Mouse (Mus musculus) spleen, adult 2 months (tissue): ENCODE measurements around the gene Limch1.

Experiments used
- CTCF ChIP-seq: fragments of 200-500 bp; IDR thresholded peaks from 2 replicates; pipeline ENCODE4 v1.5.1; 2011; ENCODE audit warnings: mild to moderate bottlenecking, inconsistent platforms; ENCODE audit not compliant: insufficient read depth, insufficient read length, insufficient replicate concordance; ENCODE audit errors: extremely low read depth
- POLR2A ChIP-seq: fragments of 200-500 bp; IDR thresholded peaks from 2 replicates; pipeline ENCODE4 v1.6.1; 2011; ENCODE audit warnings: low read depth, low read length, inconsistent platforms

DNA sequence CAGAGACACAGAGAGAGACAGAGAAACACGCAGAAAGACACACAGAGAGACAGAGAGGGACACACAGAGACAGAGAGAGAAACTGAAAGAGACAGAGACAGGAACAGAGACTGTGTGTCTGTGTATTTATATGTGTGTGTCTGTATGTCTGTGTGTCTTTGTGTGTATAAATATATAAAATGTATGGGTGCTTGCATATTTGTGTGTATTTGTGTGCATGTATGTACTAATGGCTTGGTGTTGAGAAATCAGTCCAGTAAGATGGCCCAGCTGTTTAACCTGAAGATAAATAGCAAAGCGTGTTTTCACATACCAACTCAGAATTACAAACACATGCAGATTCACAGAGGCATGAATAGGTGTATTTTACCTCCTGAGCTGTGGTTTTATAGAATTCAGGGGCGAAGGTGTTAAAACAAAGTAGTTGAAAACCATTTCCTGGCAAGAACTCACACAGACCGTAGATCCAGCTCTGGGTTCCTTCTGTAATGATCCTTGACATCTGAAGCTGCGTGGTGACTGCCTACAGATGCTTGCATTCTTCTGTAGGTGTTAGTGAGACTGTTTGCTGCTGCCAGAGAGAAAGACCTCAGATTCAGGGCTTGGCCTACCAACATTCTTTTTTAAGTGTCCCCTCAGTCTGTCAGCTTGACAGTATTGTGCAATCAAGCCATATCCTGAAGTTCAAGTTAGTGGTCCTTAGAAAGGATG is 140.9 kb downstream of the Limch1 start:
- no peak for TF ChIP-seq CTCF
- TF ChIP-seq POLR2A = no peak
